Mouse (Mus musculus) hindbrain, embryonic 10.5 days (tissue): ENCODE data around the gene Tsc1. TPM values are rescaled to one million over a fixed set of nuclear protein-coding genes. Genes with fewer than 3 reads are reported as not detected.

Experiments used
- DNase-seq: peaks from one replicate; pipeline ENCODE4 v3.0.0-alpha.2; 2017; ENCODE audit warnings: low spot score
- H3K27ac ChIP-seq: fragments of 300-500 bp; sonication (generic); 2 replicates; pipeline ENCODE4 v1.5.1; 2016; ENCODE audit warnings: mild to moderate bottlenecking, moderate library complexity
- H3K27me3 ChIP-seq: fragments of 300-500 bp; sonication (generic); 2 replicates; pipeline ENCODE4 v1.6.1; 2016; ENCODE audit warnings: mild to moderate bottlenecking; ENCODE audit not compliant: poor library complexity, insufficient read depth, severe bottlenecking
- H3K36me3 ChIP-seq: fragments of 300-500 bp; sonication (generic); 2 replicates; pipeline ENCODE4 v1.6.1; 2016; ENCODE audit warnings: mild to moderate bottlenecking, moderate library complexity
- H3K4me1 ChIP-seq: fragments of 300-500 bp; sonication (generic); replicated peaks from 2 replicates; pipeline ENCODE4 v1.6.1; 2016; ENCODE audit warnings: mild to moderate bottlenecking
- H3K4me3 ChIP-seq: fragments of 300-500 bp; sonication (generic); 2 replicates; pipeline ENCODE4 v1.5.1; 2016; ENCODE audit warnings: mild to moderate bottlenecking, moderate library complexity
- H3K9me3 ChIP-seq: fragments of 300-500 bp; sonication (generic); 2 replicates; pipeline ENCODE4 v1.6.1; 2016; ENCODE audit warnings: mild to moderate bottlenecking, moderate library complexity
- WGBS: fragments of 180-500 bp; shearing (Covaris S2); methylation state at CpG from one replicate; pipeline ENCODE4 v1.1.7; 2016; 5-methylcytosine and 5-hydroxymethylcytosine counted together
- polyA plus RNA-seq: library from polyadenylated mRNA; unstranded; fragments of >200 nt; fragmentation: Nextera tagmentation; extraction: Ambion mirVana; gene quantifications from 2 replicates; pipeline ENCODE4 v1.2.1, GENCODE M21; 2016

The Tsc1 gene
- polyA plus RNA-seq: 21.8 and 23.8 TPM in 2 replicates

- Histone ChIP-seq H3K36me3 (no peaks in the 10 kb centered on the region), H3K4me3 (peak within 1 kb of the TSS; percentile 100), H3K9me3 (no peaks in the 10 kb centered on the region), H3K27me3 (peaks cover 6% of the 10 kb centered on the region; the same call in 1 of the 2 replicates), H3K27ac (peak within 1 kb of the TSS; percentile 99), H3K4me1 (peaks cover 42% of the 10 kb centered on the region)
- DNase-seq: peak; percentile 97
- WGBS: 2% methylated on average over 45 of the region's 47 CpGs
Measured at GRCm38 (mm10) chr2:28640461-28641424, at the start of gene Tsc1. Gene Tsc1, plus strand, starts transcription at chr2:28641228.

- Histone ChIP-seq H3K4me1 (no peaks in the 10 kb centered on the region), H3K4me3 (no peak overlapping the region), H3K9me3 (no peaks in the 10 kb centered on the region), H3K27me3 (peaks cover 25% of the 10 kb centered on the region; the same call in 1 of the 2 replicates), H3K36me3 (no peaks in the 10 kb centered on the region), H3K27ac (no peak overlapping the region)
- DNase-seq: no peak
- WGBS: 79% methylated on average over 2 of the region's 2 CpGs
Measured at GRCm38 (mm10) chr2:28591479-28591878, 49.5 kb upstream of the Tsc1 start.

GRCm38 (mm10) chr2:28592809-28593208, 48.2 kb upstream of the Tsc1 start:
- no peak overlapping the region for H3K27ac ChIP-seq
- H3K4me3 ChIP-seq: no peak overlapping the region
- peaks cover under 1% of the 10 kb centered on the region for H3K4me1 ChIP-seq
- peaks cover 25% of the 10 kb centered on the region; the same call in 1 of the 2 replicates for H3K27me3 ChIP-seq
- H3K9me3 ChIP-seq: no peaks in the 10 kb centered on the region
- peak; percentile 68 for DNase-seq
- H3K36me3 ChIP-seq: no peaks in the 10 kb centered on the region
- 7% methylated on average over 15 of the region's 15 CpGs for WGBS

GRCm38 (mm10) chr2:28596021-28596420, 45.0 kb upstream of the Tsc1 start:
- no peak overlapping the region for H3K27ac ChIP-seq
- peaks cover 23% of the 10 kb centered on the region for H3K4me1 ChIP-seq
- 77% methylated on average over 7 of the region's 7 CpGs for WGBS
- H3K9me3 ChIP-seq: no peaks in the 10 kb centered on the region
- H3K4me3 ChIP-seq: no peak overlapping the region
- H3K27me3 ChIP-seq: peaks cover 25% of the 10 kb centered on the region; the same call in 1 of the 2 replicates
- no peaks in the 10 kb centered on the region for H3K36me3 ChIP-seq
- DNase-seq: no peak

- H3K36me3 ChIP-seq: no peaks in the 10 kb centered on the region
- no peaks in the 10 kb centered on the region for H3K9me3 ChIP-seq
- 91% methylated on average over 7 of the region's 7 CpGs for WGBS
- no peak for DNase-seq
- H3K4me3 ChIP-seq: no peak overlapping the region
- H3K4me1 ChIP-seq: peaks cover 29% of the 10 kb centered on the region
- peaks cover 25% of the 10 kb centered on the region; the same call in 1 of the 2 replicates for H3K27me3 ChIP-seq
- H3K27ac ChIP-seq: no peak overlapping the region
Measured at GRCm38 (mm10) chr2:28596998-28597397, 44.0 kb upstream of the Tsc1 start.

- Histone ChIP-seq H3K4me3 (no peak overlapping the region), H3K9me3 (no peaks in the 10 kb centered on the region), H3K4me1 (peaks cover 37% of the 10 kb centered on the region), H3K36me3 (no peaks in the 10 kb centered on the region), H3K27me3 (peaks cover 17% of the 10 kb centered on the region; the same call in 1 of the 2 replicates), H3K27ac (peak overlapping the region; percentile 45; the same call in 1 of the 2 replicates)
- no peak for DNase-seq
- 74% methylated on average over 7 of the region's 7 CpGs for WGBS
Measured at GRCm38 (mm10) chr2:28597733-28598547, 43.1 kb upstream of the Tsc1 start.

- no peak overlapping the region for H3K4me3 ChIP-seq
- H3K36me3 ChIP-seq: no peaks in the 10 kb centered on the region
- WGBS: 71% methylated on average over 12 of the region's 12 CpGs
- peaks cover 37% of the 10 kb centered on the region for H3K4me1 ChIP-seq
- H3K9me3 ChIP-seq: no peaks in the 10 kb centered on the region
- 0 out of 2 replicates have a peak, but pooled peaks cover 8% of the 10 kb centered on the region for H3K27me3 ChIP-seq
- no peak for DNase-seq
- H3K27ac ChIP-seq: peak overlapping the region; percentile 45
Measured at GRCm38 (mm10) chr2:28598692-28599568, 42.1 kb upstream of the Tsc1 start.

- H3K4me3 ChIP-seq: no peak overlapping the region
- 0 out of 2 replicates have a peak overlapping the region, but pooled peaks have one; percentile 35 for H3K27ac ChIP-seq
- H3K9me3 ChIP-seq: no peaks in the 10 kb centered on the region
- peaks cover 37% of the 10 kb centered on the region for H3K4me1 ChIP-seq
- no peak for DNase-seq
- H3K27me3 ChIP-seq: 0 out of 2 replicates have a peak, but pooled peaks cover 2% of the 10 kb centered on the region
- WGBS: 81% methylated on average over 6 of the region's 6 CpGs
- H3K36me3 ChIP-seq: no peaks in the 10 kb centered on the region
Measured at GRCm38 (mm10) chr2:28599569-28599900, 41.5 kb upstream of the Tsc1 start.

GRCm38 (mm10) chr2:28601720-28602590, 39.1 kb upstream of the Tsc1 start:
- H3K27me3 ChIP-seq: no peaks in the 10 kb centered on the region
- DNase-seq: no peak
- peak overlapping the region; percentile 59; the same call in 1 of the 2 replicates for H3K27ac ChIP-seq
- no peak overlapping the region for H3K4me3 ChIP-seq
- peaks cover 42% of the 10 kb centered on the region for H3K4me1 ChIP-seq
- H3K9me3 ChIP-seq: no peaks in the 10 kb centered on the region
- WGBS: 60% methylated on average over 12 of the region's 12 CpGs
- no peaks in the 10 kb centered on the region for H3K36me3 ChIP-seq

GRCm38 (mm10) chr2:28603542-28603941, 37.5 kb upstream of the Tsc1 start:
- no peak overlapping the region for H3K4me3 ChIP-seq
- 95% methylated on average over 5 of the region's 5 CpGs for WGBS
- H3K36me3 ChIP-seq: no peaks in the 10 kb centered on the region
- H3K4me1 ChIP-seq: peaks cover 38% of the 10 kb centered on the region
- H3K27ac ChIP-seq: no peak overlapping the region
- no peaks in the 10 kb centered on the region for H3K27me3 ChIP-seq
- no peaks in the 10 kb centered on the region for H3K9me3 ChIP-seq
- DNase-seq: no peak

GRCm38 (mm10) chr2:28605789-28606541, 35.1 kb upstream of the Tsc1 start:
- Histone ChIP-seq H3K27me3 (no peaks in the 10 kb centered on the region), H3K36me3 (no peaks in the 10 kb centered on the region), H3K4me1 (peaks cover 28% of the 10 kb centered on the region), H3K4me3 (no peak overlapping the region), H3K9me3 (no peaks in the 10 kb centered on the region), H3K27ac (peak overlapping the region; percentile 30; the same call in 1 of the 2 replicates)
- WGBS: 73% methylated on average over 14 of the region's 14 CpGs
- no peak for DNase-seq
